Mouse (Mus musculus) embryonic facial prominence, embryonic 11.5 days (tissue): ENCODE measurements around the gene Spsb1. TPM values are rescaled to one million over a fixed set of nuclear protein-coding genes. Genes with fewer than 3 reads are reported as not detected.

Experiments
- ATAC-seq: fragments of 200-750 bp; cut with Nextera tagmentation; replicated peaks from 2 replicates; pipeline ENCODE4 v1.8.0; 2017; ENCODE audit warnings: low read depth; ENCODE audit not compliant: insufficient number of reproducible peaks, low FRiP score, low TSS enrichment
- DNase-seq: peaks from one replicate; pipeline ENCODE4 v3.0.0-alpha.2; 2015; ENCODE audit warnings: low spot score
- H3K27ac ChIP-seq: fragments of 300-500 bp; sonication (generic); replicated peaks from 2 replicates; pipeline ENCODE4 v1.5.1; 2014; ENCODE audit warnings: mild to moderate bottlenecking, low read depth, low read length, control low read depth
- H3K27me3 ChIP-seq: fragments of 300-500 bp; sonication (generic); 2 replicates; pipeline ENCODE4 v1.6.1; 2014; ENCODE audit warnings: mild to moderate bottlenecking, low read length, moderate library complexity, mixed read lengths; ENCODE audit not compliant: control insufficient read depth, insufficient read depth
- H3K36me3 ChIP-seq: fragments of 300-500 bp; sonication (generic); replicated peaks from 2 replicates; pipeline ENCODE4 v1.6.1; 2014; ENCODE audit warnings: low read depth, mild to moderate bottlenecking, low read length, moderate library complexity, mixed read lengths; ENCODE audit not compliant: control insufficient read depth, insufficient read depth
- H3K4me1 ChIP-seq: fragments of 300-500 bp; sonication (generic); 2 replicates; pipeline ENCODE4 v1.6.1; 2014; ENCODE audit warnings: low read length, mixed read lengths; ENCODE audit not compliant: control insufficient read depth, insufficient read depth
- H3K4me2 ChIP-seq: fragments of 300-500 bp; sonication (generic); 2 replicates; pipeline ENCODE4 v1.6.1; 2014; ENCODE audit warnings: low read depth, mild to moderate bottlenecking, control low read depth, low read length, moderate library complexity
- H3K4me3 ChIP-seq: fragments of 300-500 bp; sonication (generic); 2 replicates; pipeline ENCODE4 v1.5.1; 2014; ENCODE audit warnings: low read depth, low read length, control low read depth
- H3K9ac ChIP-seq: fragments of 300-500 bp; sonication (generic); replicated peaks from 2 replicates; pipeline ENCODE4 v1.6.1; 2014; ENCODE audit warnings: mild to moderate bottlenecking, control low read depth, low read length
- H3K9me3 ChIP-seq: fragments of 300-500 bp; sonication (generic); replicated peaks from 2 replicates; pipeline ENCODE4 v1.6.1; 2016; ENCODE audit warnings: mild to moderate bottlenecking, low read length, inconsistent platforms, mixed read lengths; ENCODE audit not compliant: control insufficient read depth
- WGBS: fragments of 180-500 bp; shearing (Covaris S2); extraction: QIAGEN DNeasy Blood & Tissue Kit; methylation state at CpG from one replicate; pipeline ENCODE4 v1.1.7; 2014; 5-methylcytosine and 5-hydroxymethylcytosine counted together
- polyA plus RNA-seq: library from polyadenylated mRNA; unstranded; fragments of >200 nt; fragmentation: Nextera tagmentation; extraction: Ambion mirVana; gene quantifications from 2 replicates; pipeline ENCODE4 v1.2.1, GENCODE M21; 2014

Gene Spsb1
- polyA plus RNA-seq, 1 experiment from 2014 or later = 16.7 TPM

DNA sequence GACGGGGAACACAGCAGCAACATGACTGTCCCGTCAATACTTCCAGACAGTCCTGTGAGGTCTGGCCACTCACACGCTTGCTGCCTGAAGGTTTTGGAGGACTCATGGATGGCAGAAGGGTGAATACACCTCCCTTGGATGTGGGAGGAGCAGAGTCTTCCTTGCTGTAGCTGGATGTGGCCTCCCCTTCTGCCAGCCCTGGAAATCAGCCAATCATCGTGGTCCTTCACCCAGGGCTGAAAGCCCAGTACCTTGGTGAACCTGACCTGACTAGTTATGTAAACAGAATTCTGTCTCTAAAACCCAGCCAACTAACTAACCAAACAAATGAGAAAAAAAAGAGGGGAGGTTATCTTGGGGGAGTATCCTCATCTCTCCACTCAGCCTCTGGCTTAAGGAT lies 90.4 kb downstream of the Spsb1 start:
- Histone ChIP-seq H3K4me3 (no peak overlapping the region), H3K9ac (no peak overlapping the region), H3K4me1 (no peaks in the 10 kb centered on the region; the same call in 1 of the 2 replicates), H3K27ac (no peak overlapping the region), H3K9me3 (no peaks in the 10 kb centered on the region), H3K27me3 (no peaks in the 10 kb centered on the region), H3K4me2 (no peak overlapping the region), H3K36me3 (no peaks in the 10 kb centered on the region)
- WGBS = 73% methylated on average over 4 of the region's 4 CpGs
- DNase-seq (no peak), ATAC-seq (no peak)

DNA sequence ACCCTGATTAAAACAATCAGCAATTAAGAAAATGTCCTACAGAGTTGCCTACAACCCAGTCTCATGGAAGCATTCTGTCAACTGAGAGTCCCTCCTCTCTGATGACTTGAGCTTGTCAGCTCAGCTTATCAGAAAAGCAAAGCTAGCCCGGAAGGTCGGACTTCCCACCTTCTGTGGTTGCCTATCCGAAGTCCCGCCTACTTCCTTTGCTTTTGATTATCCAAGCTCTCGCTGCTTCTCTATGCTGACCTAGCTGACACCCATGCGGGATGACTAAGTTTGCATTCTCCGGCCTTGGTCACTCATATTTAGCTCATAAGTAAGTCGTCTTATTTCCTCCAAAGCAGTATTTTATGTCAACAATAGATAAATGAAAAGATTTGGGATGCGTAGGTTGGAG lies 91.3 kb downstream of the Spsb1 start:
- H3K9ac ChIP-seq = no peak overlapping the region
- no peaks in the 10 kb centered on the region; the same call in 1 of the 2 replicates for H3K4me1 ChIP-seq
- no peak overlapping the region for H3K4me3 ChIP-seq
- no peaks in the 10 kb centered on the region for H3K36me3 ChIP-seq
- WGBS = 87% methylated on average over 9 of the region's 9 CpGs
- H3K27me3 ChIP-seq = no peaks in the 10 kb centered on the region
- no peak overlapping the region for H3K4me2 ChIP-seq
- DNase-seq (no peak), ATAC-seq (no peak)
- H3K9me3 ChIP-seq = no peaks in the 10 kb centered on the region
- H3K27ac ChIP-seq = no peak overlapping the region

DNA sequence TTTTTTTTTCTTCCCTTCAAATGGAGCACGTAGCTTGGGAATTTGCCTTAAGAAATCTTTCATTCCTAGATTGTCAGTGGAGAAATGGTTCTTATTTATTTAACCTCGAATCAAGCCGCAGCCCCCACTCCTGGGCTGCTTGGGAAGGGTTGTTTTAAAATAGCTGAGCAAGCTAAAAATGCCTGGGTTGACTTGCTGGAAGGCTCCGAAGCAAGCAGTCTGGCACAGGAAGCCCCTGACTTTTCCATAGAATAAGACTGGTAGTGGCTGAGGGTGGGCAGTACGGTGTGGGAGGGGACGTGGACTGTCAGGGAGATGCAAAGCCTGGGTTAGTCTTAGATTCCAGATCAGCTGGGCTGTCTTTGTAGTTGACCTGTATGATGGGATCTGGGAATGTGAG lies 94.5 kb downstream of the Spsb1 start:
- 64% methylated on average over 6 of the region's 6 CpGs for WGBS
- DNase-seq = no peak
- Histone ChIP-seq H3K9me3 (no peaks in the 10 kb centered on the region), H3K4me3 (no peak overlapping the region), H3K27ac (no peak overlapping the region), H3K9ac (no peak overlapping the region), H3K4me1 (no peaks in the 10 kb centered on the region; the same call in 1 of the 2 replicates), H3K4me2 (no peak overlapping the region), H3K27me3 (no peaks in the 10 kb centered on the region), H3K36me3 (no peaks in the 10 kb centered on the region)
- ATAC-seq = no peak

DNA sequence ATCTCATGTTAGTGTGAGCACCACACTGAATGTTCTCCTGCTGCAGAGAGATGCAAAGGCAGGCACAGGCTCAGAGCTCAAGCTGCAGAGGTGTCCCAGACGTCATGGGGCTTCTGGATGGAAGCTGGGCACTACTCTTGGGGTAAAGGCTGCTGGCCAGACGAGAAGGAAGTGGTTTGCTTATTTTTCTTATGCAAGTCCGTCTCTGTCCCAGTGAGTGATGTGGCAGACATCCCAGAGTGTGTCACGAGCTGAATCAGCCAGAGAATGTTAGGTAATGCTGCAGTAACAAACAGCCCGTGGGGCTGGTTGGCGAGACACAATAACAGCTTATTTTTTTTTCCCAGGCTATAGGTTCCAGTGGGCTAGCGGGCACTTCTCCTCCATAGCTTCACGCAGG lies 96.3 kb downstream of the Spsb1 start:
- Histone ChIP-seq H3K27me3 (no peaks in the 10 kb centered on the region), H3K27ac (no peak overlapping the region), H3K9ac (no peak overlapping the region), H3K4me1 (no peaks in the 10 kb centered on the region; the same call in 1 of the 2 replicates), H3K9me3 (no peaks in the 10 kb centered on the region), H3K4me2 (no peak overlapping the region), H3K36me3 (no peaks in the 10 kb centered on the region), H3K4me3 (no peak overlapping the region)
- ATAC-seq (no peak), DNase-seq (no peak)
- WGBS = 66% methylated on average over 8 of the region's 8 CpGs

DNA sequence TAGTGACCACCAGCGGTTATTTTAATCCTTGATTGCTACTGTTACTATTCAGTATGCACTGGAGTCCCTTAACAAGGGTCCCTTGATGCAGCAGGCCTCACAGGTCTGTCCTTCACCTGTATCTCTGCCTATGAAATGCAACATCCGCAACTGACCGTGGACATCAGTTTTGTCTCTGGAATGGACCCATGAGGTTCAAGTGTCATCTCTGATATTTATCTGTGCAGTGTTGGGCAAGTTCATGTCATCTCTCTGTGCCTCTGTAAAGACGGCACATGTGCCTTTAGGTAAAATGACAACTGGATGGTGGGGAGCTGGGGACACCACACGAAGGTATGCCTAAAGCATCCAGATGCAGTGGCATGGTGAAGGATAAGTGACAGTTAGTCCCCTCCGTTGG lies 96.7 kb downstream of the Spsb1 start:
- Histone ChIP-seq H3K9ac (no peak overlapping the region), H3K4me3 (no peak overlapping the region), H3K36me3 (no peaks in the 10 kb centered on the region), H3K9me3 (no peaks in the 10 kb centered on the region), H3K27me3 (no peaks in the 10 kb centered on the region), H3K4me2 (no peak overlapping the region), H3K27ac (no peak overlapping the region), H3K4me1 (no peaks in the 10 kb centered on the region; the same call in 1 of the 2 replicates)
- DNase-seq (no peak), ATAC-seq (no peak)
- WGBS = 81% methylated on average over 6 of the region's 6 CpGs

DNA sequence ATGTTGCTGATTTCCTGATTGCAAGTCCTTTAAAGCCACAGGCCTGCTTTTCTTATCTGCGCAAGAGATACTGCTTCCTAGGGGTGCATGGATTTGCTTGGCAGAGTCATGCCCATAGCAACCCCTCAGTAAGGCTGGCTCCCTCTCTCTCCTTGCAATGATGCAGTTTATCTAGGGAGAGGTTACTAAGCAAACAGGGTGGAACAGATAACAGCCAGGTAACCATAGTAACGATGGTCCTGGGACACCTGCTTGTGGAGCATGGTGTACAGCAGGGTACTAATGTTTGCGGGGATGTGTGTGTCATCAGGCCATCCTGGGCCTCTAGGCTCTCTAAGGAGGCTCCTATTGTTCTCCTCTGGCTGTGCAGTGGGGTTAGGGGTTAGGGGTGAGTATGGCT lies 97.2 kb downstream of the Spsb1 start:
- H3K4me1 ChIP-seq = no peaks in the 10 kb centered on the region; the same call in 1 of the 2 replicates
- 79% methylated on average over 3 of the region's 3 CpGs for WGBS
- no peaks in the 10 kb centered on the region for H3K36me3 ChIP-seq
- ATAC-seq (no peak), DNase-seq (no peak)
- H3K4me2 ChIP-seq = no peak overlapping the region
- no peak overlapping the region for H3K27ac ChIP-seq
- no peaks in the 10 kb centered on the region for H3K9me3 ChIP-seq
- no peak overlapping the region for H3K9ac ChIP-seq
- H3K4me3 ChIP-seq = no peak overlapping the region
- H3K27me3 ChIP-seq = no peaks in the 10 kb centered on the region

DNA sequence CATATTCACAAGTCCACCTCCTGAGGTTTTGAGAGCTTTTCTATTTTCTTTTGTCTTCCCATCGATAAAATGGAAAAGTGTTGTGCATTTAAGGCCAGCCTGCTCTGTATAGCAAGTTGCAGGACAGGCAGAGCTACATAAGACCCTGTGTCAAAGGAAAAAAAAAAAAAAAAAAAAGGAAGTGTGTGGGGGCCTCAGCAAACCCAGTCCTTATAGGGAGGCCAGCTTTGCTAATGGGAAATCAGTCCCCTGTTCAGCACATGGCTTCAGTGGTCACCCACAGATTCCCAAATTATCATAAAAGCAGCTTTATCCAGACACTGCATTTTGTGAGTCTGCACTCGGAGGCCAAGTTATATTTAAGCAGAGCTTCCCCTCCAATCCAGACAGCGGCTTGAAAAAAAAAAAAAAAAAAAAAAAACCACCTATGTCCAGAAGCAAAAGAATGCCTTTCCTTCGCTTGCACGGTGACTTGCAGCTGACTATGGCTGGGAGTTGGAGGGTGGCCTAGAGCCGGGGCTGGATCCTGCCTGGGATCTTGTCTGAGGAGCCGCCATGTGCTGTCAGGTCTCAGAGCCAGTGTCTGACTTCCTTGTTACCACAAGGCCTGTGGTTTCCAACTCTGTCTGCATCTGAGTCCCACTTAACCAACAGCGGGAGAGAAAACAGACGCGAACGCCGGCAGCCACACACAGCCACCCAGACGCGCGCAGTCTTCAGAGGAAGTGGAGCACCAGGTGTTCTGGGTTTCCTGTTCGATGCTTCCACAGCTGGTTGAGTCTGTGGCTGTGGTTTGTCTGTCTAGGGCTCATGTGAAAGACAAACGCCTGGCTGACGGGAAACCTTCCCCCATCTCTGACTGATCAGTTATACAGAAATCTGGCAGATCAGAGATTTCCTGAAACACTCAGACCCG lies 98.7 kb downstream of the Spsb1 start:
- Histone ChIP-seq H3K36me3 (no peaks in the 10 kb centered on the region), H3K27ac (peak overlapping the region; percentile 36), H3K4me3 (no peak overlapping the region), H3K27me3 (no peaks in the 10 kb centered on the region), H3K4me1 (no peaks in the 10 kb centered on the region; the same call in 1 of the 2 replicates), H3K4me2 (no peak overlapping the region), H3K9me3 (no peaks in the 10 kb centered on the region), H3K9ac (no peak overlapping the region)
- 55% methylated on average over 19 of the region's 19 CpGs for WGBS
- DNase-seq (peak; percentile 57), ATAC-seq (no peak)

DNA sequence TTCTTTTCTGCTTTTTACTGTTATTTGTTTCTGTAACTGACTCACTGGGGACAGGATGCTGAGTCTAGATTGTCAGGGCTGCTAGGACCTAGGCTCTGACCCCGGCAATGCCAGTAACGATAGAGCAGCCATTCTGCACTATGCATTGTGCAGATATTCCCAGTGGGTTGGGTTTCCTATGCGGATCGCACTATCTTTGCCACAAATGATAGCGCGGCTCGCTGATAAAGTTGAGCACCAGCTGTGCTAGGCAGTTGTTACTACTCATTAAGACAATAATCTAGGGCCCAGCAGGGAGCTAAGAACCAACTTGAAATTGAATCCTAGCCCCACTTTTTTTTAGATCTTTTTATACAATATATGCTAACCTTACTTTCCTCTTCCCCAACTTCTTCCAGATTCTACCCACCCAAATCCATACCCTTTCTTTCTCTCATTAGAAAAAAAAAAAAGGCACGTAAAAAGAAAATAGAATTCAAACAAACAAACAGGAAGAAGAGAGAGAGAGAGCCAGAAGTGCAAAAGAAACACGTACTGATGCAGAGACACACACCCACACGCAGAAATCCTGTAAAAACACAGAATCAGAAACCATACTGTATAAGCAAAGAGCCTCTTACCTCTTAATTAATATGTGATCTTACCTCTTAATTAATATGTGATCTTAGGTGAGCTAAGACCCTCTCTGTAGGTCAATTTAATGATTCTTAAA lies 99.5 kb downstream of the Spsb1 start:
- Histone ChIP-seq H3K9me3 (no peaks in the 10 kb centered on the region), H3K27ac (no peak overlapping the region), H3K4me2 (no peak overlapping the region), H3K9ac (no peak overlapping the region), H3K4me1 (no peaks in the 10 kb centered on the region; the same call in 1 of the 2 replicates), H3K36me3 (no peaks in the 10 kb centered on the region), H3K27me3 (no peaks in the 10 kb centered on the region), H3K4me3 (no peak overlapping the region)
- 74% methylated on average over 10 of the region's 10 CpGs for WGBS
- ATAC-seq = no peak
- no peak for DNase-seq
